Mouse (Mus musculus) spleen, adult 2 months (tissue): ENCODE measurements around the gene Rpp14.

Source experiments
- CTCF ChIP-seq: fragments of 200-500 bp; IDR thresholded peaks from 2 replicates; pipeline ENCODE4 v1.5.1; 2011; ENCODE audit warnings: mild to moderate bottlenecking, inconsistent platforms; ENCODE audit not compliant: insufficient read depth, insufficient read length, insufficient replicate concordance; ENCODE audit errors: extremely low read depth
- POLR2A ChIP-seq: fragments of 200-500 bp; IDR thresholded peaks from 2 replicates; pipeline ENCODE4 v1.6.1; 2011; ENCODE audit warnings: low read depth, low read length, inconsistent platforms

GRCm38 (mm10) chr14:8040911-8041678, 39.1 kb upstream of the Rpp14 start:
- TF ChIP-seq POLR2A (no peak), CTCF (no peak)
